Mouse (Mus musculus) midbrain, embryonic 15.5 days (tissue): ENCODE results near the gene Plekhh1. TPM values are rescaled to one million over a fixed set of nuclear protein-coding genes. Genes with fewer than 3 reads are reported as not detected.
A peak's percentile ranks its signal among the peaks of the same experiment; 100 is the strongest.

Source experiments
- ATAC-seq: fragments of 200-750 bp; cut with Nextera tagmentation; replicated peaks from 2 replicates; pipeline ENCODE4 v1.8.0; 2017; ENCODE audit warnings: moderate TSS enrichment
- H3K27ac ChIP-seq: fragments of 300-500 bp; sonication (generic); 2 replicates; pipeline ENCODE4 v1.5.1; 2015; ENCODE audit warnings: mild to moderate bottlenecking, inconsistent platforms
- H3K27me3 ChIP-seq: fragments of 300-500 bp; sonication (generic); replicated peaks from 2 replicates; pipeline ENCODE4 v1.6.1; 2015; ENCODE audit warnings: inconsistent platforms
- H3K36me3 ChIP-seq: fragments of 300-500 bp; sonication (generic); replicated peaks from 2 replicates; pipeline ENCODE4 v1.6.1; 2015; ENCODE audit warnings: inconsistent platforms
- H3K4me1 ChIP-seq: fragments of 300-500 bp; sonication (generic); 2 replicates; pipeline ENCODE4 v1.6.1; 2015; ENCODE audit warnings: inconsistent platforms
- H3K4me2 ChIP-seq: fragments of 300-500 bp; sonication (generic); 2 replicates; pipeline ENCODE4 v1.6.1; 2015; ENCODE audit warnings: inconsistent platforms, mild to moderate bottlenecking, moderate library complexity
- H3K4me3 ChIP-seq: fragments of 300-500 bp; sonication (generic); 2 replicates; pipeline ENCODE4 v1.5.1; 2015; ENCODE audit warnings: mild to moderate bottlenecking, inconsistent platforms
- H3K9ac ChIP-seq: fragments of 300-500 bp; sonication (generic); 2 replicates; pipeline ENCODE4 v1.6.1; 2015; ENCODE audit warnings: mild to moderate bottlenecking, inconsistent platforms
- H3K9me3 ChIP-seq: fragments of 300-500 bp; sonication (generic); 2 replicates; pipeline ENCODE4 v1.6.1; 2016; ENCODE audit warnings: inconsistent platforms
- WGBS: fragments of 180-500 bp; shearing (Covaris S2); methylation state at CpG from one replicate; pipeline ENCODE4 v1.1.7; 2015; ENCODE audit warnings: mixed read lengths; 5-methylcytosine and 5-hydroxymethylcytosine counted together
- polyA plus RNA-seq: library from polyadenylated mRNA; unstranded; fragments of >200 nt; fragmentation: Nextera tagmentation; extraction: Ambion mirVana; gene quantifications from 2 replicates; pipeline ENCODE4 v1.2.1, GENCODE M21; 2015

The Plekhh1 gene
- polyA plus RNA-seq = 3.3 and 3.7 TPM in 2 replicates

DNA sequence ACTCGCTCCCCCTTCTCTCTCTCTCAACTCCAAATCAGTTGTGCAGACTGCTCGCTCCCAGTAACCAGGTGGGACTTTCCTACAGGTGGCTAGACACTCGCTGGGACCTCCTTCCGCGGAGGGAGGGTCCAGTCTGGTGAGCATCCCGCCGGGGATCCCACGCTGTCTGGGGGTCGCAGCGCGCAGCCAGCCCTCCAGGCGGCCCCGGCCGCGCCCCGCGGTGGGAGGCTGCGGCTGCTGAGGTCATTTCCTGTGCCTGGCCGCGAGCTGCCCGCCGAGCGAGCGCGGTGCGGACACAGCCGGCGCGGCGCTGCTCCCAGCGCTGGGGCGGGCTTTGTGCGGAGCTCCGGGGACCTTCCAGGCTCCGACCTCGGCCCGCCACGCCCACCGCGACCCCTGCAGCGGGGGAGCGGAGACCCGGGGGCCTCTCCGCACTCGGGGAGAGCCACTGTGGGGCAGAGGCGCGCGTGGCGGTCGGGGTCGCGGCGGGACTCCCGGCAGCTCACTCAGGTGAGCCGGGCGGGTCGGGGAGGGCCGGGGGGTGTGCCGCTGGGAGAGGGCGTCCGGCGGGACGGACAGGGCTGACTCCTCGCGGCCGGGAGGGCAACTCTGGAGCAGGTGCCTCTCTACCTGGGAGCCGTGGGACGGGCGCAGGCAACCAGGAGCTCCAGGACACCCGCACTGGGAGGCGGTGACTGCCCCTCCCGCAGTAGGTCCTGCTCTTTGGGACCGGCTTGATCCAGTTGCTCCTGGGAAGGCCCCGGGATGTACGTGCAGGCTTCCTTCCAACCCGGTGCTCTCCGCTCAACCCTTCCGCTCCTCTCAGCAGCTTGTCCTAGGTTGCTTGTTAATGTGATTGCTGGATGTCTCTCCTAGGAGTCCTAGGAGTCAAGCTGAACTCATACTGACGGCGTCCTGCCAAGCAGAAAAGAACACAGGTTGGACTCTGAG is at the start of gene Plekhh1:
TSS of gene Plekhh1 (plus strand) at position 253 of the 951 bp plus-strand sequence.
- Histone ChIP-seq H3K9me3 (no peaks in the 10 kb centered on the region), H3K4me1 (peaks cover 15% of the 10 kb centered on the region), H3K27ac (peak within 1 kb of the TSS; percentile 60), H3K36me3 (no peaks in the 10 kb centered on the region), H3K4me3 (peak within 1 kb of the TSS; percentile 91), H3K9ac (peak within 1 kb of the TSS; percentile 82), H3K4me2 (peak within 1 kb of the TSS; percentile 97), H3K27me3 (no peaks in the 10 kb centered on the region)
- peak; percentile 94 for ATAC-seq
- under 1% methylated on average over 75 of the region's 80 CpGs for WGBS

DNA sequence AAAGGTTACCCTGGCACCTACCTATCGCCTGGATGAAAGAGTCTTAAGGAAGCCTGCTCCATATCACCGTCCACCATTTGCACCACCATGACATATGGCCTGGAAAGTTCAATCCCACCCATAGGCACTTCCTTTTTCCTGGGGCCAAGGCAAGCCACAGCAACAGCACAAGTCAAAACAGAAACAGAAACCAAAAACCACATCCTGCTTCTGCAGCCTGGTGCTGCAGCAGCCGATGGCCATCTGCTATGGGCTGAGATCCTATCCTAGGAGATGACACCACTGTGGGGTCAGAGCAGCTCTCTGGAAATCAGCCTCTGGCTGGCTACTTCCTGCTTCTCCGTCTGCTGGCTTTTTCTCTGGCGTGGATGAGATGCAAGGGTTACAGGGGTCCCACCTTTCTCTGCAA is 48.3 kb upstream of the Plekhh1 start:
- H3K36me3 ChIP-seq = no peaks in the 10 kb centered on the region
- no peak overlapping the region for H3K9ac ChIP-seq
- peaks cover 13% of the 10 kb centered on the region for H3K4me1 ChIP-seq
- 90% methylated on average over 5 of the region's 5 CpGs for WGBS
- no peak for ATAC-seq
- no peak overlapping the region for H3K4me2 ChIP-seq
- H3K27me3 ChIP-seq = no peaks in the 10 kb centered on the region
- no peaks in the 10 kb centered on the region for H3K9me3 ChIP-seq
- no peak overlapping the region for H3K27ac ChIP-seq
- H3K4me3 ChIP-seq = no peak overlapping the region

DNA sequence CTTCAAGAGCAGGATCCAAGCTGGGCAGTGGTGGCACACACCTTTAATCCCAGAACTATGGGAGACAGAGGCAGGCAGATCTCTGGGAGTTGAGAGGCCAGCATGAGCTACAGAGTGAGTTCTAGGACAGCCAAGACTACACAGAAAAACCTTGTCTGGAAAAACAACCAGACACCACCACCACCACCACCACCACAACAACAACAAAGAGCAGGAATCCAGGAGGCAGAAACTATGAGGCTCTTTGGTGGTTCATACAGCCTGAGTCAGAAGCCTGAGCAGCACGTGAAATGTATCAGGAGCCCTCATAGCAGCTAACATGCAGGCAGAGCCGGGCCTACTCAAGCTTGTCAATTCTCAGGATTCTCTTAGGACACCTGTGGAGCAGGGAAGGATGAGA is 47.8 kb upstream of the Plekhh1 start:
- no peak for ATAC-seq
- 80% methylated on average over 2 of the region's 2 CpGs for WGBS
- H3K36me3 ChIP-seq = no peaks in the 10 kb centered on the region
- no peak overlapping the region for H3K27ac ChIP-seq
- H3K4me3 ChIP-seq = no peak overlapping the region
- H3K4me2 ChIP-seq = no peak overlapping the region
- peaks cover 13% of the 10 kb centered on the region for H3K4me1 ChIP-seq
- H3K9me3 ChIP-seq = no peaks in the 10 kb centered on the region
- no peaks in the 10 kb centered on the region for H3K27me3 ChIP-seq
- H3K9ac ChIP-seq = no peak overlapping the region

DNA sequence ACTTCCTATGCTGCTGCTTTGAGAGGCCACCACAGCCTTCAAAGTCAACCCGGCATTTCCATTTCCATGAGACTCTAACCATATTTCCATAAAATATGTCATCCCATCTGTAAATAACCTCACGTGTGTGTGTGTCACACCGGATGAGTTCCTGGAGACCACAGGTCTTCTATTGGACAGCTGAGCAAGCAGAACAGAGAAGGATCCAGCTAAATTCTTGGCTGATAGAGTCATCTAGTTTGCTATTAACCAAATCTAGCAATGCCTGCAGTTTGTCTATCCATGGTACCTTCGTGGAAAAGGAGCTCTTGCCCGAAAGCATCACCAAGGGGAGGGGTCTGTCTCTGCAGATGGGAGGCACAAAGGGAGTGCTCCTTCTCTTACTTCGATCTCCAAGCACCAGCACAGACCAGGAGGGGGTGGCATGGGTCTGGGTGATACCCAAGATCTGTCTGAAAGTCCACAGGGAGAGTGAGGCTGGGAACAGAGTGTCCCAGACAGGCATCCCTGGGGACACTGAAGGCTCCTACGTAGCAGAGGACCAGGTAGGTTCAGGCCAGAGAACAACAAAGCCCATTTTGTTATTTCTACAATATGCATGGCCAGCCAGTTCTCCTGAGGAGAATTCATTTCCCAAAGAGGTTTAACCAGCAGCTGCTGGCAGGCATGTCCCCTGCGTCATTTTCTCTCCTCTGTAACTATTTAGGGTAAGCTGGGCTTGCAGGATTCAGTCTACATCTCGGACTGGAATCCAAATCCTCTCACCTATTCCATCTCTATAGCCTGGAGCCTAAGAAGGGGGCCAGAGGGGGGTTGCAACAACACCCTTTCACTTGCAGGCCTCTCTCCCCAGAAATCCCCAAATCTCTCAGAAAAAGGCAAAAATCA is 46.8 kb upstream of the Plekhh1 start:
- no peak overlapping the region for H3K4me2 ChIP-seq
- H3K27me3 ChIP-seq = no peaks in the 10 kb centered on the region
- no peaks in the 10 kb centered on the region for H3K9me3 ChIP-seq
- no peak overlapping the region for H3K4me3 ChIP-seq
- peaks cover 13% of the 10 kb centered on the region for H3K4me1 ChIP-seq
- no peak for ATAC-seq
- 68% methylated on average over 9 of the region's 9 CpGs for WGBS
- H3K36me3 ChIP-seq = no peaks in the 10 kb centered on the region
- H3K27ac ChIP-seq = no peak overlapping the region
- H3K9ac ChIP-seq = no peak overlapping the region

DNA sequence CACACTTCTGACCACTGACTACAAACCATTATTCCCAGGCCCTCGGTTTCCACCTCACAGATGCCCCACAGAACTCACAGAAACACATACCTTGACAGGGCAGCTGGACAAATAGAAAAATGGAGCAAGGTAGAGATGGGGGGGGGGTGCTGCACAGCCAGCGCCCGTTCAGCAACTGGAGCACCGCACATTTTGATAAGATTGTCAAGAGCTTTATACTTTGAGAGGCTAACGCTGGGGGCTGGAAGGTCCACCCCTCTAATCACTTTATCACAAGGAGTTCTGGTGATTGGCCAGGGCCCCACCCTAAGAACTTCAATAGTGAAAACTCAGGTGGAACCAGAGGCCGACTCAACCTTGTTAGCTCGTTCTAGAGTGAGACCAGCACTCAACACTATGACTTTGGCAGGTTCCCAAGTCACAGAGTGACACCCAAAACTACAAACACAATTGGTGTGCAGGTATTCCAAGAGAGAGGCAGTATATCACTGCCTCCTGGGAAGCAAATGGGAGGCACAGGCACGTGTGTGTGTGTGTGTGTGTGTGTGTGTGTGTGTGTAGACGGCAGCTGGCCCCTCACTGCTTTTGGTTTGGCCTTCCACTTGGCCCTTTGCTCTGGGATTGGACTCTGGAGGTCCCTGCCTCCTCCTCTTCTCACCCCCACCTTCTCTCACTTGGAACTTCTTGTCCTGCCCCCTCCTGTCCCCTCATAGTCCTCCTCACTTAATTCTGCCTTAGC is 45.5 kb upstream of the Plekhh1 start:
- H3K9me3 ChIP-seq = no peaks in the 10 kb centered on the region
- H3K27ac ChIP-seq = no peak overlapping the region
- H3K27me3 ChIP-seq = no peaks in the 10 kb centered on the region
- H3K4me3 ChIP-seq = no peak overlapping the region
- ATAC-seq = 0 out of 2 replicates have a peak, but pooled peaks have one; percentile 4
- H3K36me3 ChIP-seq = no peaks in the 10 kb centered on the region
- no peak overlapping the region for H3K4me2 ChIP-seq
- peaks cover 13% of the 10 kb centered on the region for H3K4me1 ChIP-seq
- WGBS = 70% methylated on average over 9 of the region's 9 CpGs
- no peak overlapping the region for H3K9ac ChIP-seq

DNA sequence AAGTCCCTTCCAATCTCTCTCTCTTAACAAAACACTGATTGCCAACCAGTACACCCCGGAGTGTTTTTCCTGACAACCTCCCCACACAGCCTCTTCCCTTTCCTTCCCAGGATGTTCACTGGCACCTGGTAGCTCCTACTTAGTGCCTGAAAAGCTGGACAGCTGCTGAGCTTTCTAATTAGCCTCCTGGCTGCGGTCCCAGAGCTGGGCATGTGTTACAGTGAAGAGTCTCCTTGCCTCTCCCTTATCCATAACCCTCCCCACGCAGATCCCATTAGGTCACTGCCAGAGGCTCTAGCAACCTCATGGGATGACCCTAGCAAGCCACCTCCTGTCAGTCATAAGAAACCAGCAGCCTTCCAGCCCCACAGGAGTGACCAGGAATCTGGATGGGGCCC is 44.9 kb upstream of the Plekhh1 start:
- H3K9ac ChIP-seq = no peak overlapping the region
- peaks cover 13% of the 10 kb centered on the region for H3K4me1 ChIP-seq
- ATAC-seq = peak; percentile 79; the same call in 1 of the 2 replicates
- no peaks in the 10 kb centered on the region for H3K36me3 ChIP-seq
- no peak overlapping the region for H3K4me2 ChIP-seq
- WGBS = 45% methylated on average over 3 of the region's 3 CpGs
- H3K27ac ChIP-seq = peak overlapping the region; percentile 41; the same call in 1 of the 2 replicates
- H3K4me3 ChIP-seq = no peak overlapping the region
- H3K9me3 ChIP-seq = no peaks in the 10 kb centered on the region
- H3K27me3 ChIP-seq = no peaks in the 10 kb centered on the region

DNA sequence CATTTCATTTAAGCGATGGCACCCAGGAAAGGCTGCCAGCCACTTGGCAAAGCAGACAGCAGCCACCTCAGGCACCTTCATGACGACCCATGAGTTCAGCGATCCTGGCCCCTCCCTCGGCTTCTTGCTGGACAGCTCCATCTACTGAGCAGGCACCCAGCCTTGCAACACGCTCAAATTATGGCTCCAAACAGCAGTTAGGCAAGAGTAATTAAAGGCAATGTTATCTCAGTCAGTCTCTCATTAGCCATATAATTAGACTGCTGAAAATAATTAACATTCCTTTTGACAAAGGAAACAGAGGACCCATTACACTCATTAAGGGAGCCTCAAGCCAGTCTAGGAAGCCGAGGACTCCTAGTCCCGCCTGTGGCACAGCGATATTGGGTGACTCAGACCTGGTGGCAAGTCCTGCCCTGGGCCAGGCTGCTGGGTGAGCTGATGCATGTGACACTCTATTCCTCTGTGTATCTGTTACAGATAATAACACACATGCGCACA is 41.3 kb upstream of the Plekhh1 start:
- H3K27ac ChIP-seq = no peak overlapping the region
- no peaks in the 10 kb centered on the region for H3K36me3 ChIP-seq
- H3K4me3 ChIP-seq = no peak overlapping the region
- H3K9ac ChIP-seq = no peak overlapping the region
- H3K27me3 ChIP-seq = no peaks in the 10 kb centered on the region
- no peaks in the 10 kb centered on the region for H3K9me3 ChIP-seq
- ATAC-seq = no peak
- WGBS = 60% methylated on average over 9 of the region's 9 CpGs
- H3K4me2 ChIP-seq = no peak overlapping the region
- peaks cover 13% of the 10 kb centered on the region for H3K4me1 ChIP-seq

DNA sequence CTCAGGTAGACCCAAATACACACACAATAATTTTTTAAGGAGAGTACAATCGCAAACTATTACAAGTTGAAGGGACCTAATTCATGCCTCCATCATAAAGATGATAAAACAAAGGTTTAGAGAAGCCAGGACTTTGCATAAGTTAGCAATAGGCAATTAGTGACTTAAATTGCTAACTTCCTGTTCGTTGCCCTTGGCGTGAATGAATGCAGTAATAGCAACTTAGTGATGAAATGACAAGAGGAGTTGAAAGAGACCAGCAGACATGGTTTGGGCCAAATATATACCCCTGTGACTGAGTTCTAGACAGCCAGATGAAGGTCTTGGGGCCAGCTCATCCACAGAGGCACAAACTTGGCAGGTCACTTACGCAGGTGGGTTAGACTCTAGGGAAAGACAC is 32.7 kb upstream of the Plekhh1 start:
- H3K4me3 ChIP-seq = no peak overlapping the region
- WGBS = 86% methylated on average over 4 of the region's 4 CpGs
- H3K27me3 ChIP-seq = no peaks in the 10 kb centered on the region
- no peaks in the 10 kb centered on the region for H3K36me3 ChIP-seq
- H3K4me2 ChIP-seq = no peak overlapping the region
- H3K4me1 ChIP-seq = no peaks in the 10 kb centered on the region
- no peaks in the 10 kb centered on the region for H3K9me3 ChIP-seq
- H3K9ac ChIP-seq = no peak overlapping the region
- ATAC-seq = no peak
- no peak overlapping the region for H3K27ac ChIP-seq

DNA sequence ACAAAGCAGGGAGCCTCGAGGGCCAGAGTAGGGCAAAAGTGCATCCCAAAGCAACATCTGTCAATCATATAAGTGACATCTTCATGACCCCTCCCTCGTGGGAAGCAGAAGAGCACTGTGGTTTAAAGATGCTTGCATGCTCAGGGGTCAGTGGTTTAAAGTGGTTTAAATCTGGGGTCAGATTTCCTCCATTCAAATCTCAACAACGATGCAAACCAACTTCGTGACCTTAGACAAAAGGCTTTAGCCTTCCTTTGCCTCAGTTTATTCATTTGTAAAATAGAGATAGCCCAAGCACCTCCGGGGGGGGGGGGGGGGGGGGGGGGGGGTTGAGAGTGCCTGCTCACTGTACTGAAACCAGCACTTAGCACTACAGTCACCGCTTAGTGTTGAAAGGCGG is 32.3 kb upstream of the Plekhh1 start:
- H3K27me3 ChIP-seq = no peaks in the 10 kb centered on the region
- H3K36me3 ChIP-seq = no peaks in the 10 kb centered on the region
- H3K9ac ChIP-seq = no peak overlapping the region
- H3K4me3 ChIP-seq = no peak overlapping the region
- no peaks in the 10 kb centered on the region for H3K9me3 ChIP-seq
- H3K4me2 ChIP-seq = no peak overlapping the region
- no peak for ATAC-seq
- 10% methylated on average over 6 of the region's 7 CpGs for WGBS
- H3K4me1 ChIP-seq = no peaks in the 10 kb centered on the region
- no peak overlapping the region for H3K27ac ChIP-seq

DNA sequence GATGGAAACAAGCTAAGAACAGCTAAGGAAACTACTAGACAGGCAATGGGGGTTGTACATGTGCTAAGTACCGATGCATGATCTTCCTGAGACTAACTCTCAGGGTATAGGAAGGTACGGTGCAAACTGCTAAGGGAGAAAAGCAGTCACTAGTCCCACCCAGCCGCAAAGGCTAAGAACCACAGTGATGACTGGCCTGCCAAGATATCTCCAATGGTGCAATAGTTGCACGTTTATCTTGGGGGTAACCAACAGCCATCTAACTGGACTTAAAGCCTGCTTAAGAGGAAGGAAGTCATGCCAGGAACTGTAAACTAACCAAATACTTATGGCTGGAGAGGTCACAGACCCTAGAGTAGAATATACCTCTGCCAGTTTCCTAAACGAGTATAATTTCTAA is 26.6 kb upstream of the Plekhh1 start:
- no peaks in the 10 kb centered on the region for H3K36me3 ChIP-seq
- no peak for ATAC-seq
- H3K27ac ChIP-seq = no peak overlapping the region
- H3K9me3 ChIP-seq = no peaks in the 10 kb centered on the region
- peaks cover 17% of the 10 kb centered on the region for H3K4me1 ChIP-seq
- H3K4me3 ChIP-seq = no peak overlapping the region
- H3K9ac ChIP-seq = no peak overlapping the region
- no peaks in the 10 kb centered on the region for H3K27me3 ChIP-seq
- no peak overlapping the region for H3K4me2 ChIP-seq
- WGBS = 91% methylated on average over 5 of the region's 5 CpGs

DNA sequence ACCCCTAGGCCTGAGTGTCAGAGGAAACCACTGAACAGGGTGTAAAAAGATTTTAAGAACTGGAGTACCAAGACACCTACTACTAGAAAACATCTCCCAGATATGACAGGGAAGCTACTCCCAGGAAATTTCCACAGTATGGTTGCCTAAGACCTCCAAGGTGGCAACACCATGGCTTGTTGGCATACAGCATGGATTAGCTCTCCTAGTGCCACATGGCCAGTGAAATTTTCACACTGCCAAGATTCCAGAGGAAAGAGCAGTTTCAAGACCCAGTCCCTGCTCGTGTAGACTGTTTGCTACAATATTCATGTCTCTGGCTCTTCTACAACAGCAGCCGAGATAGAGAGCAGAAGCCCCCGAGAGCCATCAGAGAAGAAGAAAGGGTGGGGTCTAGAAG is 26.0 kb upstream of the Plekhh1 start:
- 92% methylated on average over 3 of the region's 3 CpGs for WGBS
- peaks cover 17% of the 10 kb centered on the region for H3K4me1 ChIP-seq

More for the DNA sequence above, 26.0 kb upstream of the Plekhh1 start:
- H3K4me2 ChIP-seq = no peak overlapping the region
- H3K9ac ChIP-seq = no peak overlapping the region
- no peaks in the 10 kb centered on the region for H3K36me3 ChIP-seq
- no peaks in the 10 kb centered on the region for H3K9me3 ChIP-seq
- no peak for ATAC-seq
- H3K27me3 ChIP-seq = no peaks in the 10 kb centered on the region
- no peak overlapping the region for H3K4me3 ChIP-seq
- no peak overlapping the region for H3K27ac ChIP-seq
